Mouse (Mus musculus) ovary, adult 18-20 months (tissue): Measurements from ENCODE around the gene Ehbp1l1.

Experiments used
- DNase-seq: peaks from one replicate; pipeline ENCODE4 v3.0.0; 2022; ENCODE audit warnings: low spot score, mixed read lengths

Gene Ehbp1l1

DNA sequence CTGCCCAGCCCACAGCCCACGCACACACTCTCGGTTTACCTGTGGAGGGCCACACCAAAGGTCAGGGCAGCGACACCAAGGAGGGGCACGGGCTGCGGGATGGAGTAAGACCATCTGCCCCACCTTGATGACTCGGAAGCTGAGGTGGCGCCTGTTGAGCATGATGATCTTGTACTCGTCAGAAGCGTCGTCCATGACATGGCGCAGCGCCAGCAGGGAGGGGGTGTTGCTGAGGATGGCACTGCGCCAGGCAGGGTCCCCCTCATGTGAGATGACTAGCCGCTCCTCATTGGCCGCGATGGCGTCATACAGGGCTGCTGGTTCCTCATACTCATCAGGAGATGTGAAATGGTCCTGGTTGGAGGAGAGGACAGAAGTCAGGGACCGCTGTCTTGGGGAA is 59.7 kb downstream of the Ehbp1l1 start:
- DNase-seq = no peak

DNA sequence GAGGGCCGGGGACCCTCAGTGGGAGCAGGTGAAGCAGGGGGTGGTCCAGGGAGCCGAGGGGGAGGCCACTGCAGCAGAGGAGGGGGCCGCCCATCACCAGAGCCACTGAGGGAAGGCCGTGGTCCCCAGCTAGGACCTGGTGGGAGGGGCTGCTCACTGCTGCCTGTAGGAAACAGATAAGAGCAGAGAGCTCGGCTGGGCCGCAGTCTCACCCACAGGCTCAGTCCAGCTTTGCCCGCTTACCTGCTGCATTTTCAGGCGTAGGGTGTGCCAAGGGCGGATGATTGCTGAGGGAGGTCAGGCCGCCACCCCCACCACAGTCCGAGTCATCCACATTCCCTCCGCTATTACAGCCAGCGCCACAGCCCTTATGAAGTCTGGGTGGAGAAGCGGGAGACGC is 60.7 kb downstream of the Ehbp1l1 start:
- DNase-seq = no peak

GRCm38 (mm10) chr19:5664669-5665257 is 61.4 kb downstream of the Ehbp1l1 start:
- no peak for DNase-seq

GRCm38 (mm10) chr19:5662981-5663913 is 62.9 kb downstream of the Ehbp1l1 start, which contains the start of gene Sipa1:
TSS of gene Sipa1 (minus strand) at chr19:5663707.
- DNase-seq = peak; percentile 91

DNA sequence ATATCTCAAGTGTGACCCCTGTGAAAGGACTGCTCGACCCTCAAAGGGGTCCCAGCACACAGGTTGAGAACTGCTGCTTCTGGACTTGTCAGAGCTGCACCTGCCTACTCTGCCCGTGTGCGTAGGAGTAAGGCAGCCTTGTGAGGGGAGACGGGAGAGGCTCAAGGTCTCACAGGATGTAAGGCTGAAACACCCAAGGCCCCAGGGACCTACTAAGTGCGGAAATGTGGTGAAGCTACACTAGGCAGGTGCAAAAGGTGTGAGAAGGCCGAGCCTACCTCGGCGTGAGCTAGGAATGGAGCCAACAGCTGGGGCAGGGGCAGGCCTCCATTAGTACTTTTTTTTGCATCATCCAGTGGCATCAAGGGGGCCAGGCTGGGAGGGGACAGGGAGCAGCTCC is 63.8 kb downstream of the Ehbp1l1 start:
- no peak for DNase-seq

GRCm38 (mm10) chr19:5660942-5661751 is 65.0 kb downstream of the Ehbp1l1 start:
- no peak for DNase-seq
